Mouse (Mus musculus) kidney, adult 8-10 months (tissue): ENCODE measurements at regions not wholly inside any gene's neighbourhood (a gene's known extent, or its start where the extent isn't known, plus 50 kb on each side); places are given as distances from the start of the nearest gene placed in this dataset.

Experiments used
- DNase-seq, 2 experiments: peaks; one replicate each; pipeline ENCODE4 v3.0.0; 2022

DNA sequence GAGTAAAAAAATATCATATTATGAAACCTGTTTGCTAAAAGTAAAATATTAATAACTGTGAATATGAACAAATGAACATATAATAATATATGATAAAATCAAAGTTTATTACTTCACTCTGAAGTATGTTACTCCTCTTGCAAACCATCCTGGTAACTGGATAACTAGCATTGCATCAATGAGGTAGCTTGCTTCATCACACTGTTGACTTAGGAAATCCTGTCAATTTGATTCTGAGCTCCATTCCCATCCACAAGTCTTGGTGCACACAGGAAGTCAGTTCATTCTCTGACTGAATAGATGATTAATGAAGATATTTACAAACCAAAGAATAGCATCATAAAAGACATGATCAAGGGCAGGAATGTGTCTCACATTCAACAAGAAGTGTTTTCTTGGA is 286.9 kb upstream of the Gprin3 start:
- no peak for DNase-seq

- peak in 1 of 2 experiments; percentile 38 for DNase-seq
Observed at GRCm38 (mm10) chr6:59684985-59685384, 258.9 kb upstream of the Gprin3 start.

GRCm38 (mm10) chr6:59667356-59667755 is 241.3 kb upstream of the Gprin3 start:
- peak; percentile 14 to 48 for DNase-seq
